Mouse (Mus musculus) embryonic facial prominence, embryonic 13.5 days (tissue): ENCODE results near the gene Rnf130. TPM values are rescaled to one million over a fixed set of nuclear protein-coding genes. Genes with fewer than 3 reads are reported as not detected.

ENCODE experiments used
- ATAC-seq: fragments of 200-750 bp; cut with Nextera tagmentation; 2 replicates; pipeline ENCODE4 v1.8.0; 2017; ENCODE audit warnings: low read depth; ENCODE audit not compliant: insufficient number of reproducible peaks, insufficient read depth, low FRiP score, low TSS enrichment
- H3K27ac ChIP-seq: fragments of 300-500 bp; sonication (generic); 2 replicates; pipeline ENCODE4 v1.5.1; 2015; ENCODE audit warnings: moderate library complexity, mild to moderate bottlenecking, inconsistent platforms
- H3K27me3 ChIP-seq: fragments of 300-500 bp; sonication (generic); 2 replicates; pipeline ENCODE4 v1.6.1; 2015; ENCODE audit warnings: mild to moderate bottlenecking, inconsistent platforms
- H3K36me3 ChIP-seq: fragments of 300-500 bp; sonication (generic); 2 replicates; pipeline ENCODE4 v1.6.1; 2015; ENCODE audit warnings: mild to moderate bottlenecking, inconsistent platforms
- H3K4me1 ChIP-seq: fragments of 300-500 bp; sonication (generic); 2 replicates; pipeline ENCODE4 v1.6.1; 2015; ENCODE audit warnings: inconsistent platforms
- H3K4me2 ChIP-seq: fragments of 300-500 bp; sonication (generic); 2 replicates; pipeline ENCODE4 v1.6.1; 2015; ENCODE audit warnings: moderate library complexity, mild to moderate bottlenecking, inconsistent platforms
- H3K4me3 ChIP-seq: fragments of 300-500 bp; sonication (generic); 2 replicates; pipeline ENCODE4 v1.5.1; 2015; ENCODE audit warnings: mild to moderate bottlenecking, inconsistent platforms
- H3K9ac ChIP-seq: fragments of 300-500 bp; sonication (generic); 2 replicates; pipeline ENCODE4 v1.6.1; 2015; ENCODE audit warnings: mild to moderate bottlenecking, inconsistent platforms
- H3K9me3 ChIP-seq: fragments of 300-500 bp; sonication (generic); 2 replicates; pipeline ENCODE4 v1.6.1; 2016; ENCODE audit warnings: inconsistent platforms
- WGBS: fragments of 180-500 bp; shearing (Covaris S2); methylation state at CpG from one replicate; pipeline ENCODE4 v1.1.7; 2015; ENCODE audit warnings: mixed read lengths; 5-methylcytosine and 5-hydroxymethylcytosine counted together
- microRNA counts: library from miRNA; unstranded; fragments of <30 nt; microRNA quantifications from one replicate; lab custom pipeline; 2016
- microRNA-seq: library from miRNA; unstranded; fragments of <30 nt; microRNA quantifications from one replicate; pipeline ENCODE4, GENCODE M21; 2016
- polyA plus RNA-seq: library from polyadenylated mRNA; unstranded; fragments of >200 nt; fragmentation: Nextera tagmentation; extraction: Ambion mirVana; gene quantifications from 2 replicates; pipeline ENCODE4 v1.2.1, GENCODE M21; 2015

Rnf130 gene
- polyA plus RNA-seq, 1 experiment from 2014 or later = 75.4 TPM

GRCm38 (mm10) chr11:50147267-50147957 is 122.3 kb downstream of the Rnf130 start:
- ATAC-seq = no peak
- Histone ChIP-seq H3K36me3 (peaks cover 96% of the 10 kb centered on the region), H3K27me3 (no peaks in the 10 kb centered on the region), H3K9me3 (no peaks in the 10 kb centered on the region), H3K4me2 (no peak overlapping the region), H3K4me3 (no peak overlapping the region), H3K4me1 (no peaks in the 10 kb centered on the region), H3K9ac (0 out of 2 replicates have a peak overlapping the region, but pooled peaks have one; percentile 2), H3K27ac (no peak overlapping the region)
- 90% methylated on average over 9 of the region's 9 CpGs for WGBS

- ATAC-seq = no peak
- Histone ChIP-seq H3K9me3 (no peaks in the 10 kb centered on the region), H3K4me3 (no peak overlapping the region), H3K27ac (no peak overlapping the region), H3K36me3 (peaks cover 96% of the 10 kb centered on the region), H3K9ac (no peak overlapping the region), H3K4me2 (no peak overlapping the region), H3K27me3 (no peaks in the 10 kb centered on the region), H3K4me1 (no peaks in the 10 kb centered on the region)
- WGBS = 91% methylated on average over 11 of the region's 11 CpGs
These were observed 122.9 kb downstream of the Rnf130 start for GRCm38 (mm10) chr11:50147958-50148476.

GRCm38 (mm10) chr11:50149200-50149599 is 124.1 kb downstream of the Rnf130 start:
- no peak for ATAC-seq
- 85% methylated on average over 7 of the region's 7 CpGs for WGBS
- Histone ChIP-seq H3K27ac (no peak overlapping the region), H3K27me3 (no peaks in the 10 kb centered on the region), H3K9ac (no peak overlapping the region), H3K4me1 (no peaks in the 10 kb centered on the region), H3K9me3 (no peaks in the 10 kb centered on the region), H3K4me2 (no peak overlapping the region), H3K4me3 (no peak overlapping the region), H3K36me3 (peaks cover 96% of the 10 kb centered on the region)

- Histone ChIP-seq H3K4me2 (no peak overlapping the region), H3K36me3 (peaks cover 99% of the 10 kb centered on the region), H3K4me1 (no peaks in the 10 kb centered on the region), H3K27ac (no peak overlapping the region), H3K27me3 (no peaks in the 10 kb centered on the region), H3K9ac (no peak overlapping the region), H3K9me3 (no peaks in the 10 kb centered on the region), H3K4me3 (no peak overlapping the region)
- WGBS = 75% methylated on average over 9 of the region's 9 CpGs
- ATAC-seq = no peak
These were observed 124.5 kb downstream of the Rnf130 start for GRCm38 (mm10) chr11:50149603-50150150.

- Histone ChIP-seq H3K36me3 (peaks cover 99% of the 10 kb centered on the region), H3K27me3 (no peaks in the 10 kb centered on the region), H3K4me2 (no peak overlapping the region), H3K9me3 (no peaks in the 10 kb centered on the region), H3K4me1 (no peaks in the 10 kb centered on the region), H3K4me3 (no peak overlapping the region), H3K27ac (no peak overlapping the region), H3K9ac (no peak overlapping the region)
- 83% methylated on average over 3 of the region's 3 CpGs for WGBS
- no peak for ATAC-seq
These were observed 126.2 kb downstream of the Rnf130 start for GRCm38 (mm10) chr11:50151374-50151773.

GRCm38 (mm10) chr11:50154166-50154565 is 129.0 kb downstream of the Rnf130 start:
- no peaks in the 10 kb centered on the region for H3K27me3 ChIP-seq
- H3K36me3 ChIP-seq = peaks cover 100% of the 10 kb centered on the region
- no peak for ATAC-seq
- H3K27ac ChIP-seq = no peak overlapping the region
- H3K4me2 ChIP-seq = no peak overlapping the region
- 48% methylated on average over 9 of the region's 9 CpGs for WGBS
- H3K4me1 ChIP-seq = no peaks in the 10 kb centered on the region
- H3K9ac ChIP-seq = no peak overlapping the region
- H3K4me3 ChIP-seq = no peak overlapping the region
- no peaks in the 10 kb centered on the region for H3K9me3 ChIP-seq

MicroRNAs encoded within 50 kb of the gene (microRNA counts, 519-probe panel; counts per million panel counts)
- 236 counts per million, percentile 44 among the panel's probes with 10 or more counts for microRNA mmu-miR-340-3p (lab: Ali Mortazavi, UCI)
- 4,451 counts per million, percentile 91 among the panel's probes with 10 or more counts for microRNA mmu-miR-340-5p (lab: Ali Mortazavi, UCI)

Small RNAs within 50 kb of the gene (microRNA-seq; reads per million reads assigned to microRNA genes)
- 553 reads per million, percentile 72 among the genes with 10 or more reads in this experiment for gene Mir340

Other genes with a start within 250 kb of the Rnf130 start
- 27.1 and 35.5 TPM in 2 replicates for gene Gfpt2, start 231.2 kb upstream of the Rnf130 start, polyA plus RNA-seq
- 28.8 and 31.8 TPM in 2 replicates for gene Mapk9, start 178.6 kb upstream of the Rnf130 start, polyA plus RNA-seq
- gene Rasgef1c, start 123.5 kb upstream of the Rnf130 start, polyA plus RNA-seq = 0.11 and 0.24 TPM in 2 replicates
- gene Tbc1d9b, start 106.0 kb downstream of the Rnf130 start, polyA plus RNA-seq = 44.9 and 47.8 TPM in 2 replicates
- gene Mrnip, start 149.1 kb downstream of the Rnf130 start, polyA plus RNA-seq = 18.0 and 22.9 TPM in 2 replicates
- gene Sqstm1, start 185.5 kb downstream of the Rnf130 start, polyA plus RNA-seq = 193 and 206 TPM in 2 replicates
- 15.8 and 21.5 TPM in 2 replicates for gene Mgat4b, start 185.5 kb downstream of the Rnf130 start, polyA plus RNA-seq
- gene Ltc4s, start 213.3 kb downstream of the Rnf130 start, polyA plus RNA-seq = 1.7 and 1.8 TPM in 2 replicates